Mouse (Mus musculus) stomach, postnatal 0 days (tissue): ENCODE data around the gene Vsx2.

ENCODE experiments used
- CTCF ChIP-seq: IDR thresholded peaks from 2 replicates; pipeline ENCODE4 v1.5.1; 2016; ENCODE audit warnings: antibody characterized with exemption, low read depth, mild to moderate bottlenecking, moderate library complexity
- EP300 ChIP-seq: optimal IDR thresholded peaks from 2 replicates; pipeline ENCODE3; 2016; ENCODE audit warnings: antibody characterized with exemption

DNA sequence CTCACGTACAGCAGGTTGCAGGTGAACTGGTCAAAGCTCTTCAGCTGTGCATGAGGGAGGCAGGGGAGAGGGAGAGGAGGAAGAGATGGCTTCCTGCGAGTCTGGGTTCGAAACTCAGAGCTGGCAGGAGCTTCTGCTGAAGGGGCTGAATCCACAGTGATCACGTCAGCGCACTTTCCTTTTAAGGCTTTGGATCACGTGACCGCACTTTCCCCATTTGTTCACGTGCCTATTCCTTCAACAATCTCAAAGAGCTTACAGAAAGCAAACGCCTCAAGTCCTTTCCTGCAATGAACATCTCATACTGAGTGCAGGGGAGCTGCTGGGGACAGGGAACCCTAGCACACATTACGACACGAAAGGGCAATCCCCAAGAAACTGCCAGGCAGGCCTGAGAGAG, 44.4 kb downstream of the Vsx2 start:
- TF ChIP-seq CTCF, result no peak
- TF ChIP-seq EP300, result no peak
